Comparison of ENCODE assay signal across 34 mouse cellular contexts in genomic region chr19:4197180-4197579, GRCm38 (mm10). TPM values are rescaled to one million over a fixed set of nuclear protein-coding genes. Genes with fewer than 3 reads are reported as not detected.
A peak's percentile ranks its signal among the peaks of the same experiment; 100 is the strongest.
DNase-seq lines count a peak whose midpoint lies in the region; ATAC-seq and TF ChIP-seq lines count a peak whose summit lies in the region.
"Had no signal": no experiment of that assay in that cellular context is flagged by ENCODE, and none has a peak within 500 bp of the region (broad histone marks: within the 10 kb centered on the region; RNA-seq: fewer than 3 reads in every experiment).

No protein-coding gene starts in this region.

- H3K4me1 ChIP-seq in kidney, embryonic 16.5 days (ENCODE audit: insufficient read depth, low read length): peaks cover 59% of the 10 kb centered on the region
- H3K4me1 ChIP-seq in E14TG2a.4 (replicated peaks; ENCODE audit: low read depth, low read length) (peaks cover 89% of the 10 kb centered on the region), MEL (ENCODE audit: control insufficient read depth in 1 of 2, insufficient read depth in 2 of 2, low read length in 2 of 2) (peaks cover 6 to 32% of the 10 kb centered on the region in 2 experiments)
- peaks cover 87% of the 10 kb centered on the region for H3K4me1 ChIP-seq in liver, embryonic 13.5 days (replicated peaks)

- TF ChIP-seq RAD21 in MEL (IDR thresholded peaks at IDR 0.05; ENCODE audit: low read depth, low read length): no peak

- H3K79me2 ChIP-seq in MEL (ENCODE audit: control insufficient read depth, insufficient read depth, low read length, poor library complexity): peaks cover 37% of the 10 kb centered on the region

- no peak overlapping the region for H3K9ac ChIP-seq in kidney, embryonic 16.5 days (replicated peaks; ENCODE audit: low read length)
- no peak overlapping the region for H3K9ac ChIP-seq in MEL (ENCODE audit: control insufficient read depth, low read depth, low read length, poor library complexity, severe bottlenecking)
- 0 out of 2 replicates have a peak overlapping the region, but pooled peaks have one; percentile 34 for H3K9ac ChIP-seq in liver, embryonic 13.5 days
- H3K9ac ChIP-seq: forebrain, postnatal 0 days; hindbrain, embryonic 13.5 days had no signal

- H3K9me3 ChIP-seq in kidney, embryonic 16.5 days (ENCODE audit: low read length): no peaks in the 10 kb centered on the region
- no peaks in the 10 kb centered on the region for H3K9me3 ChIP-seq in E14TG2a.4 (ENCODE audit: low read length)
- no peaks in the 10 kb centered on the region for H3K9me3 ChIP-seq in MEL (replicated peaks; ENCODE audit: insufficient read depth, low read length)
- no peaks in the 10 kb centered on the region for H3K9me3 ChIP-seq in liver, embryonic 13.5 days (replicated peaks)
- H3K9me3 ChIP-seq: embryonic facial prominence, embryonic 10.5 days; hindbrain, embryonic 13.5 days had no signal

- TF ChIP-seq EP300 in MEL (IDR thresholded peaks at IDR 0.05; ENCODE audit: low read depth in 1 of 2, low read length in 2 of 2): no peak

- DNase-seq in kidney, postnatal 36 days: no peak
- DNase-seq in MEL (ENCODE audit: low read depth, low spot score): no peak
- DNase-seq in liver, embryonic 13.5 days: no peak
- DNase-seq in adrenal gland, adult (ENCODE audit: inconsistent age in 2 of 2, low spot score in 1 of 2): no peak
- no peak for DNase-seq in thymus, postnatal 14 days
- DNase-seq: adrenal gland, adult 8-10 months; cerebellum, postnatal 36 days; forebrain, postnatal 0 days; gastrocnemius, postnatal 25 days; left cerebral cortex, postnatal 4 days; lung, adult 18-20 months; lung, postnatal 10 days; thymus, adult 2 months had no signal

- H3K27me3 ChIP-seq in kidney, embryonic 16.5 days (ENCODE audit: insufficient read depth, low read length): no peaks in the 10 kb centered on the region
- no peaks in the 10 kb centered on the region for H3K27me3 ChIP-seq in E14TG2a.4 (ENCODE audit: insufficient read depth, low read length)
- no peaks in the 10 kb centered on the region for H3K27me3 ChIP-seq in MEL (ENCODE audit: control insufficient read depth in 1 of 2, insufficient read depth in 2 of 2, low read length in 2 of 2)
- H3K27me3 ChIP-seq in liver, embryonic 13.5 days: no peaks in the 10 kb centered on the region
- H3K27me3 ChIP-seq: hindbrain, embryonic 13.5 days; Patski had no signal

- H3K4me2 ChIP-seq in kidney, embryonic 16.5 days (replicated peaks; ENCODE audit: low read depth, low read length): no peak overlapping the region
- H3K4me2 ChIP-seq in liver, embryonic 13.5 days: no peak overlapping the region
- H3K4me2 ChIP-seq: hindbrain, embryonic 13.5 days; midbrain, embryonic 11.5 days had no signal

- ATAC-seq in kidney, embryonic 16.5 days (ENCODE audit: low FRiP score, low TSS enrichment): no peak
- no peak for ATAC-seq in liver, embryonic 13.5 days (ENCODE audit: low read depth)
- ATAC-seq: forebrain, postnatal 0 days; inflammation-experienced regulatory T-cells, adult 6 months; Patski had no signal

- TF ChIP-seq CTCF in E14TG2a.4 (conservative IDR thresholded peaks at IDR 0.05; ENCODE audit: low read length): no peak
- TF ChIP-seq CTCF in MEL (IDR thresholded peaks at IDR 0.05 in 2 of 3, conservative IDR thresholded peaks at IDR 0.05 in 1 of 3; ENCODE audit: control insufficient read depth in 1 of 3, insufficient read depth in 1 of 3, low read depth in 2 of 3, low read length in 3 of 3, poor library complexity in 1 of 3, severe bottlenecking in 1 of 3): no peak

- no peak for TF ChIP-seq POLR2A in MEL (IDR thresholded peaks at IDR 0.05; ENCODE audit: control insufficient read depth in 1 of 2, insufficient read depth in 1 of 2, low read depth in 1 of 2, low read length in 2 of 2, poor library complexity in 1 of 2)

- WGBS in kidney, embryonic 16.5 days: 74% methylated on average over 3 of the region's 3 CpGs
- 59% methylated on average over 3 of the region's 3 CpGs for WGBS in liver, embryonic 13.5 days (ENCODE audit: insufficient replicate concordance)

- H3K27ac ChIP-seq in kidney, embryonic 16.5 days (ENCODE audit: low read length): peak overlapping the region; percentile 23; the same call in 1 of the 2 replicates
- no peak overlapping the region for H3K27ac ChIP-seq in MEL (ENCODE audit: control insufficient read depth, low read depth, low read length)
- H3K27ac ChIP-seq in liver, embryonic 13.5 days: peak overlapping the region; percentile 59
- H3K27ac ChIP-seq: hindbrain, embryonic 13.5 days had no signal

- no peak overlapping the region for H3K4me3 ChIP-seq in kidney, embryonic 16.5 days (ENCODE audit: low read length)
- peak overlapping the region; percentile 20; the same call in 1 of the 2 replicates for H3K4me3 ChIP-seq in E14TG2a.4 (replicated peaks; ENCODE audit: low read length)
- no peak overlapping the region for H3K4me3 ChIP-seq in MEL (ENCODE audit: control insufficient read depth in 1 of 2, insufficient read depth in 1 of 2, low read depth in 2 of 2, low read length in 2 of 2)
- H3K4me3 ChIP-seq in liver, embryonic 13.5 days (replicated peaks): no peak overlapping the region
- H3K4me3 ChIP-seq: hindbrain, embryonic 13.5 days had no signal

- peaks cover 47% of the 10 kb centered on the region for H3K36me3 ChIP-seq in kidney, embryonic 16.5 days (ENCODE audit: insufficient read depth, low read length)
- H3K36me3 ChIP-seq in E14TG2a.4 (ENCODE audit: insufficient read depth, low read length) (peaks cover 81% of the 10 kb centered on the region), MEL (ENCODE audit: control insufficient read depth in 1 of 2, insufficient read depth in 2 of 2, low read length in 2 of 2) (peaks cover 6 to 24% of the 10 kb centered on the region in 2 experiments; a peak in 3 of 4 replicates)
- H3K36me3 ChIP-seq in liver, embryonic 13.5 days: peaks cover 74% of the 10 kb centered on the region

TF ChIP-seq in MEL, 35 proteins besides CTCF, POLR2A, EP300 and RAD21:
- TF ChIP-seq MAFK (IDR thresholded peaks at IDR 0.05; ENCODE audit: borderline replicate concordance, low read depth, low read length) (0 out of 2 replicates have a peak, but pooled peaks have one; percentile 50), TCF12 (IDR thresholded peaks at IDR 0.05; ENCODE audit: low read depth, low read length) (no peak)

RNA-seq across cellular contexts. Expression of gene Rad9a, which starts 4.3 kb away (rescaled TPM):
- 39.4 and 39.9 TPM in 2 replicates for polyA plus RNA-seq in kidney, embryonic 16.5 days (2015; fragmentation: Nextera tagmentation; extraction: Ambion mirVana)
- 20.5 and 21.3 TPM in 2 replicates for total RNA-seq in MEL (2012; rRNA removed)
- polyA plus RNA-seq in MEL (2012; ENCODE audit: insufficient read depth in 1 of 2, insufficient read length in 2 of 2, low read depth in 1 of 2, low replicate concordance in 2 of 2, missing spikeins in 1 of 2): 10 to 100 TPM in 1 of 2 experiments, not detected in 1; 37.9 TPM
- 17.4 and 20.7 TPM in 2 replicates for polyA plus RNA-seq in liver, embryonic 13.5 days (2015; fragmentation: Nextera tagmentation; extraction: Ambion mirVana)

RNA-seq across cellular contexts. Expression of gene Ppp1ca, which starts 5.3 kb away (rescaled TPM):
- polyA plus RNA-seq in kidney, embryonic 16.5 days (2015; fragmentation: Nextera tagmentation; extraction: Ambion mirVana): 1,050 and 1,120 TPM in 2 replicates
- total RNA-seq in MEL (2012; rRNA removed): 437 and 453 TPM in 2 replicates
- polyA plus RNA-seq in MEL (2012; ENCODE audit: insufficient read depth in 1 of 2, insufficient read length in 2 of 2, low read depth in 1 of 2, low replicate concordance in 2 of 2, missing spikeins in 1 of 2): 100 to 1,000 TPM; 455 to 505 TPM
- polyA plus RNA-seq in liver, embryonic 13.5 days (2015; fragmentation: Nextera tagmentation; extraction: Ambion mirVana): 517 and 527 TPM in 2 replicates

RNA-seq across cellular contexts. Expression of gene Tbc1d10c, which starts 6.1 kb away (rescaled TPM):
- 2.5 and 3.1 TPM in 2 replicates for polyA plus RNA-seq in kidney, embryonic 16.5 days (2015; fragmentation: Nextera tagmentation; extraction: Ambion mirVana)
- 14.0 and 15.2 TPM in 2 replicates for total RNA-seq in MEL (2012; rRNA removed)
- polyA plus RNA-seq in MEL (2012; ENCODE audit: insufficient read depth in 1 of 2, insufficient read length in 2 of 2, low read depth in 1 of 2, low replicate concordance in 2 of 2, missing spikeins in 1 of 2): 10 to 100 TPM in 1 of 2 experiments, not detected in 1; 15.5 TPM
- 3.7 TPM in 2 replicates for polyA plus RNA-seq in liver, embryonic 13.5 days (2015; fragmentation: Nextera tagmentation; extraction: Ambion mirVana)

RNA-seq across cellular contexts. Expression of gene Clcf1, which starts 16.9 kb away (rescaled TPM):
- 6.8 and 7.5 TPM in 2 replicates for polyA plus RNA-seq in kidney, embryonic 16.5 days (2015; fragmentation: Nextera tagmentation; extraction: Ambion mirVana)
- 0.13 and 0.42 TPM in 2 replicates for total RNA-seq in MEL (2012; rRNA removed)
- polyA plus RNA-seq in MEL (2012; ENCODE audit: insufficient read depth in 1 of 2, insufficient read length in 2 of 2, low read depth in 1 of 2, low replicate concordance in 2 of 2, missing spikeins in 1 of 2): 1 to 10 TPM in 1 of 2 experiments, not detected in 1; 2.3 TPM
- 0.35 and 0.46 TPM in 2 replicates for polyA plus RNA-seq in liver, embryonic 13.5 days (2015; fragmentation: Nextera tagmentation; extraction: Ambion mirVana)

RNA-seq across cellular contexts. Expression of gene AC109138.7, which starts 17.0 kb away (rescaled TPM):
- not detected in 2 replicates for polyA plus RNA-seq in kidney, embryonic 16.5 days (2015; fragmentation: Nextera tagmentation; extraction: Ambion mirVana)
- not detected in 2 replicates for total RNA-seq in MEL (2012; rRNA removed)
- not detected for polyA plus RNA-seq in MEL (2012; ENCODE audit: insufficient read depth in 1 of 2, insufficient read length in 2 of 2, low read depth in 1 of 2, low replicate concordance in 2 of 2, missing spikeins in 1 of 2)
- polyA plus RNA-seq in liver, embryonic 13.5 days (2015; fragmentation: Nextera tagmentation; extraction: Ambion mirVana): not detected in 2 replicates
- total RNA-seq: adrenal gland, adult 8-10 months; forebrain, postnatal 0 days; gastrocnemius, postnatal 25 days; heart, adult 18-20 months; heart, postnatal 25 days; layer of hippocampus, postnatal 14 days; left cerebral cortex, adult 8-10 months; left cerebral cortex, postnatal 4 days; megakaryocyte progenitor cell, adult 5-6 weeks; monocyte, adult 5-6 weeks had no signal
- polyA plus RNA-seq: embryonic facial prominence, embryonic 10.5 days; forebrain, embryonic 11.5 days; forebrain, postnatal 0 days; heart, embryonic 14.5 days; hindbrain, embryonic 13.5 days; inflammation-experienced regulatory T-cells, adult 6 months; kidney, embryonic 14.5 days; large intestine, adult 2 months; midbrain, embryonic 11.5 days; neural tube, embryonic 11.5 days; small intestine, adult 2 months; stomach, embryonic 16.5 days; thymus, adult 2 months; urinary bladder, adult 2 months had no signal
